Mouse (Mus musculus): ENCODE measurements around the gene Apaf1. TPM values are rescaled to one million over a fixed set of nuclear protein-coding genes. Genes with fewer than 3 reads are reported as not detected.

The Apaf1 gene
- total RNA-seq, 2 experiments from 2014 or later = 11.4 to 12.8 TPM

DNA sequence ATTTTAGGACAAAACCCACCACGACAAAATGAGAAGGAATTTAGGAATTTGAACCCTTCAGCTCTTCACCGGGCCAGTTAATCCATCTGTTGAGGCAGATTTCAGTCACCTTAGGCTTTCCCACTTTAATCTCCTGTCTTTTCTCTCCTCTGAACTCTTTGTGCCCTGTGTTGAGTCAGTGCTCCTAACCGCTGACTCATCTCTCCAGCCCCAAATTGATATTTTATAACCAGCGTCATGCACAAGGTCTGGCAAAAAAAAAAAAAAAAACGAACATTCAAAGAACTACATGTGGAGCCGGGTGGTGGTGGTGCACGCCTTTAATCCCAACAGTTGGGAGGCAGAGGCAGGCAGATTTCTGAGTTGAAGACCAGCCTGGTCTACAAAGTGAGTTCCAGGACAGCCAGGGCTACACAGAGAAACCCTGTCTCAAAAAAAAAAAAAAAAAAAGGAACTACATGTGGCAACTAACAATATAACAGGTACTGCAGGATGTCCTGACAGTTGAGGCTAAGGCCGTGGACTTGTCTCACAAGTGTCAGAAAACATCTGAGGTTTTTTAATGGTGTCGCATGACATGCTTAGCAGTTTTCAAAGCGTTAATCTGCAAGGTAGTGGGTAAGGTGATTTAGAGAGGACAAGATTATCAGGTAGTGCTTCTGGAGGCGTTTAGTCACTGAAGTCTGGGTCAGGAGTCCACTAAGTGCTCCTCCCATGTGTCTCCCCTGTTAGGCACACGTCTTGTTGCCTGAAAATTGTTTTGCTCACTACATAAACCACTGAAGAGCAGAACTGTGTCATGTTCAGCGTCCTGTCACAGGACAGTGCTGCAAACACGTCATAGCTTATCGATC, 11.9 kb upstream of the Apaf1 start:
- intact Hi-C loops (cut with DNase I) = no loop called here
- DNase-seq (ENCODE audit: low spot score in 2 of 2) = no peak

DNA sequence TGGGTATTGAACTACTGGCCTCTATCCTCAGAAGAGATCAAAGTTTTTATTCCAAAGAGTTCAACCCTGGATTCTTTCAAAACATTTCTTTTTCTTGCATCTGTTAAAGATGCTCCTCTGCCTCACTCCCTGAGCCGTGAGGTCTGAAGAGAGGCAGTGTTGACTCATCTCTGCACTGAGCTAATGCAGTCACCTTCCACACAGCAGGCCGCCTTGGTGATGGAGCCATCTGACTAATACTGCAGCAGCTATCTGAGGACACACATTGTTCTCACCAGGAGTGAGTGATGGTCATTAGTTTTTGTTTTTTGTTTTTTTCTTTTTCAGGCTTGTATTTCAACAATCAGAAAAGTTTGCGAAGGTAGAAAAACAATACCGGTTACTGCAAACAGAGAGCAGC, 10.2 kb upstream of the Apaf1 start:
- no peak for DNase-seq (ENCODE audit: low spot score in 2 of 2)
- intact Hi-C loops (cut with DNase I) = no loop called here

DNA sequence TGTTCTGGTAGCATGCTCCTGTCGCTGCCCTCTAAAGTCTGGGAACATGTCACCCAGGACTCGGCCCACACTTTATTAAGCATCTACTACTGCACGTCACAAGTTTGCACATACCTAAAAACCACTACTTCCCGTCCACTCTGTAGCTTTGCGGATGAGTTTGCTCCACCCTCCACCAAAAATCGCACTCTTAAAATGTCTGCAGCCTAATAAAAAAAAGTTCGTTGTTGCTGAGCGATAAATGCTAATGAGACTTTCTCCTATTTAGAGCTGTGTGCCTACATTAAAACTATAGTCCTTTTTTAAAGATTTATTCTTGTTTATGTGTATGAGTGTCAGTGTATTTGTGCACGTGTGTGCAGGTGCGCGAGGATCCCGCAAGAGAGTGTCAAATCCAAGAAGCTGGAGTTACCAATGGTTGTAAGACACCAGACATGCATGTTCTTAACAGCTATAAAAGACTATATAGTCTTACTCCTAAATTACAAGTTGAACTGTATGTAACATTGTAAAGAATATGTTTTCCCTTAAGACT, 890 bp upstream of the Apaf1 start:
- intact Hi-C loops (cut with DNase I) = loop anchor here (5.0 kb wide), 1 partner anchor 39 kb away; the partner anchor contains the start of gene Slc25a3

DNA sequence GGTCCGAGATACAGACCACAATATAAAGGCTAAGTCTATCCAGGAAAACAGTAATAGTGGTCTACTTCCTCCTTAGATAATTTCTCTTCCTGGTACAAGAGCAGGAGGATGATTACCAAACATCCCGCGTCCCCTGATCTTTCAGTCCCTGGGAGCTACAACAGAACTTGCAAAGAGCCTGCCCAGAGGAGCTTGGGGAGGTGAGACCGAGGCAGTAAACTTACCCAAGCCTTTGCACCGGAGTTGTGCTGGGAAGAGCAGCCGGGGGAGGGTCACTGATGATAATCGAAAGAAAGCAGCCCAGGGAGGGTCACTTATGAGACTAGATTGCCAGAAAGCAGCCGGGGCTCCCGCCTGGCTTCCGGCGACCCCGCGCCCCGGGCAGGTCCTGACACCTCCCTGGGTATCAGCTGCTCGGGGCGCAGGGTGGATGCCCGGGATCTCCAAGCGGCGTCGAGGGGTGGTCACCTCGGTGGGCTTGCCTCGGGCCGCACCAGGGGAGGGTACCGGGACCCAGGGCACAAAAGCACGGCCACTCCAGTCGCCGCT, 537 bp downstream of the Apaf1 start:
- DNase-seq (ENCODE audit: low spot score in 2 of 2) = no peak
- intact Hi-C loops (cut with DNase I) = loop anchor here (5.0 kb wide), 1 partner anchor 40 kb away; the partner anchor contains the start of gene Slc25a3

More for the DNA sequence above, 890 bp upstream of the Apaf1 start:
- no peak for DNase-seq (ENCODE audit: low spot score in 2 of 2)

DNA sequence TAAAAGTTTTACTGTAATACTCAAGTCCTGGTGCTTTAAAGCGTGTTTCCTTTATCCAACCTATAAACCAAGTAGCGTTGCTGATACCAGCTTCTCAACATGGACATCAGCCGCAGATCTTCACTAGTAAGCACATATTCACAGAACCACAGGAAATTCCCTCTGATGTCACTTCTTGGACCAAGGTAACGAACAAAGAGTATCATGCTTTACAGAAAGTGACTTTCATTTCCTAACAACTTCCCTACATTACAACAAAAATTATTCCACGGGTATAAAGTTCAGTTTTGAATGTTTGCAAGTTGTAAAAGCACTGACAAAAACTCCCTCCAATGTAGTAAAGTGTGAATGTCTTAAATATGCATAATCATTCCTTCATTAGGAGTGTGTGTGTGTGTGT, 2.0 kb downstream of the Apaf1 start:
- intact Hi-C loops (cut with DNase I) = loop anchor here (5.0 kb wide), 1 partner anchor 42 kb away; the partner anchor contains the start of gene Slc25a3
- DNase-seq (ENCODE audit: low spot score in 2 of 2) = no peak

DNA sequence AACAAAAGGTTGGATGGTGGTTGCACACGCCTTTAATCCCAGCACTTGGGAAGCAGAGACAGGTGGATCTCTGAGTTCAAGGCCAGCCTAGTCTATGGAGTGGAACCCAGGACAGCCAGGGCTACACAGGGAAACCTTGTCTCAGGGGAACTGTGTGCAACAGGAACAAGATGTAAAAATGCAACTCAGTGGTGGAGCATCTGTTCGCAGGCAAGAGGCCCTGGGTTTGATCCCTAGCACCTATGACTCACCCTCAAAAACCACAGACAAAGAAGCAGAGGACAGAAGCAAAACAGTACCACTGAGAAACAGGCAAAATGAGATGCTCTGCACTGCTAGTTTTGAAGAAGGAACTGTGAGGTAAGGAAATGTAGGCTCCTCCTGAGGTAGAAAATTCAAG, 5.9 kb downstream of the Apaf1 start:
- intact Hi-C loops (cut with DNase I) = no loop called here
- no peak for DNase-seq (ENCODE audit: low spot score in 2 of 2)

DNA sequence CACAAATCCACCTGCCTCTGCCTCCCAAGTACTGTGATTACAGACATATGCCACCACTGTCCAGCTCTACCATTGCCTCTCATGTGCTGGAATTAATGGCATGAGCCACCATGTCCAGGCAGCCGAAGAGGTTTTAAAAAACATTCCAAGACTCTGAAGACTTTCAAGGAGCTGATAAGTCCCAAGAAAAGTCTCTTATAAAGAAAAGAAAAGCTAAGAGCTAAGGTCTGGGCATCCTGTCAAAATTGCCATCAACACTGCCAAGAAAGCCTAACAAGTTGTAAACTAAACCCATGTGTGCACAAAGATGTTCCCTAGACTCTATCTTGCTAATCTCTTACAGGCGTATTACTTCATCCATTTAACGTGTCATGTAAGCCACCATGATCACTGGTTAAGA, 9.2 kb downstream of the Apaf1 start:
- no peak for DNase-seq (ENCODE audit: low spot score in 2 of 2)
- intact Hi-C loops (cut with DNase I) = loop anchor here (5.0 kb wide), 1 partner anchor 169 kb away; no protein-coding TSS in a partner anchor

DNA sequence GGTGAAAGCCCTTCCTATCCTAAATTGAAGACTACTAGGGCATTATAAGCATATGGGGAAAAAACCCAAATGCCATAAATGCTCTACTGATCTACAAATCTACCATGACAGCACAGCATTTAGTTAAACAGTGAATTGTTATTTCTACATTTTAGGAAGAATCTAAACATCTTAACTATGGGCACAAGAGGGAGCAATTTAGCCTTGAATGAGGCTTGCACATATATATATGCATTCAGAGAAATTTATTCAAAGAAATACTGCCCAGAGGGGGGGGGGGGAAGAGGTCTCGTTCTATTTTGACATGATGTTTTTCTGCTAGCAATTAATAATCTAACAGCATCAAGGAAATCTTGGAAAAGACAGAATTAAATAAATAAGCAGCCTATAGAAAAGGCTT, 10.8 kb downstream of the Apaf1 start:
- intact Hi-C loops (cut with DNase I) = loop anchor here (2.0 to 5.0 kb wide), 2 partner anchors 69 to 171 kb away; no protein-coding TSS in a partner anchor
- no peak for DNase-seq (ENCODE audit: low spot score in 2 of 2)

DNA sequence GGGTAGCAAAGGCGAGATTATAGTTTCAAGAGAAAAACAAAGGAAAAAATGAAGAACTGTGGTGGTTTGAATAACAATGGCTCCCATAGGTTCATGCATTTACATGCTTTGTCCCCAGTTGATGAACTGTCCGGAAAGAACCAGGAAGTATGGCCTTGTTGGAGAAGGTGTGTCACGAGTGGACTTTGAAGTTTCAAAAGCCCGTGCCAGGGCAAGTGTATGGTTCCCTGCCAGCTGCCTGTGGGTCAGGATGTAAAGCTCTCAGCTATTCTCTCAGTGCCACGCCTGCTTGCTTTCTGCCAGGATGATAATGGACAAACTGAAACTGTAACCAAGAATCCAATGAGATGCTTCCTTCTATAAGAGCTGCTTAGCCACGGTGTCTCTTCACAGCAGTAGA, 20.2 kb downstream of the Apaf1 start:
- DNase-seq (ENCODE audit: low spot score in 2 of 2) = no peak
- intact Hi-C loops (cut with DNase I) = no loop called here

DNA sequence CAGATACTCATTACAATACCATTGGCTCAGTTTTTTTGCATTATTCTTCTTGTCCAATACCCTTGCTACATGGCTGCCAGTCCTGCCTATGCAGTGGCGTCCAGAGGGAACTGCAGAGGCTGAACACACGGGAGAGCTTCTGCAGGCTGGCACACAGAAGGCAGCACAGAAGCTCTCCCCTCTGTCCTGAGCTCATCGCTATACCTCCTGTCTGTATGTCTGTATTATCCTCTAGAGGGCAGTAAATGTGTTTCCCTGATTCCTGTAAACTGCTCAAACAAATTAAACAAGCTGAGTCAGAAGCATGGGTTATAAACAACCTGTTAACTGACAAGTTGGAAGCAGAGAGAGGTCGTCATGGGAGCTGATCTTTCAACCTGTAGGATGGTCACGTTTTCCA, 21.8 kb downstream of the Apaf1 start:
- intact Hi-C loops (cut with DNase I) = no loop called here
- DNase-seq (ENCODE audit: low spot score in 2 of 2) = no peak

DNA sequence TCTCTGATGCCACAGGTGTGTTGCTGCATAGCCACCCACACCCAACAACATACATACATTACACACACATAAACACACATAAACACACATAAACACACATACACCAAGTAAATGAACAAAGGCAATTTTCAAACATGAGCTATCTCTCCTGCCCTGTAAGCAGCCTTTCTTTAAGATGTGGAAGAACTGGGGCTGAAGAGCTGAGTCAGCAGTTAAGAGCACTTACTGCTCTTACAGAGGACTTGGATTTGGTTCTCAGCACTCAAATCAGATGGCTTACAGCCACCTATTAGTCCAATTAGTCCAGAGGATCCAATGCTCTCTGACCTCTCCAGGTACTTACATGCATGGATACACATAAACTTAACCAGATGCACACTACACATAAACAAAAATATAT, 29.8 kb downstream of the Apaf1 start:
- DNase-seq (ENCODE audit: low spot score in 2 of 2) = no peak
- intact Hi-C loops (cut with DNase I) = no loop called here

DNA sequence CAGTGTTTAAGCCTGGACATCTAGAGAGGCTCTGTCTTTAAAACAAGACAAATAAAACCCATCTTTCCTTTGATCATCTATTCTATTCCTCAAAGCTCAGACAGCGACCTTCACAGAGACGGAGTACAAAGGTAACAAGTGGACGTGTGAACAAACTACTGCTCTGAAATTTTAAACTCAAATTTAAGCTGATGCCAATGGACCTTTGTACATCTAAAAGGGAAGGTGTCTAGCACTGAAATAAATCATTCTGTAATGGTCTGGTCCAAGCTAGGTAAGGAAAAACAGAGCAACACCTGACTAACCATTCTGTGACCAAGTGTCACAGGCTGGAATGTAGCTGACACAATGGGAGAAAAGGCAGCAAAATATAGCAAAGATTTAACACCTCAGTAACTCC, 31.4 kb downstream of the Apaf1 start:
- DNase-seq (ENCODE audit: low spot score in 2 of 2) = no peak
- intact Hi-C loops (cut with DNase I) = no loop called here

DNA sequence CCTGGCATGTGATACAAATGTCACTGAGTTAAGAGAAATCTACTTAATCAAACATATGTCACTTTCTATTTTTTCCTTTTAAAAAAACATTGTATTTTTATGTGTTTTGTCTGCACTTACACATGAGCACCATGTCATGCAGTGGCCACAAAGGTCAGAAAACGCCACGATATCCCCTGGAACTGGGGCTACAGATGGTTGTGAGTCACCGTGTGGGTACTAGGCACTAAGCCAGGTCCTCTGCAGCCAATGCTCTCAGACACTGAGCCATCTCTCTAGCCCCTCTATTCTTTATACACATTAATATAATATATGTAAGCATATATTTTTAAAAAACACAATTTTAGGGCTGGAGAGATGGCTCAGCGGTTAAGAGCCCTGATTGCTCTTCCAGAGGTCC, 32.9 kb downstream of the Apaf1 start:
- DNase-seq (ENCODE audit: low spot score in 2 of 2) = no peak

DNA sequence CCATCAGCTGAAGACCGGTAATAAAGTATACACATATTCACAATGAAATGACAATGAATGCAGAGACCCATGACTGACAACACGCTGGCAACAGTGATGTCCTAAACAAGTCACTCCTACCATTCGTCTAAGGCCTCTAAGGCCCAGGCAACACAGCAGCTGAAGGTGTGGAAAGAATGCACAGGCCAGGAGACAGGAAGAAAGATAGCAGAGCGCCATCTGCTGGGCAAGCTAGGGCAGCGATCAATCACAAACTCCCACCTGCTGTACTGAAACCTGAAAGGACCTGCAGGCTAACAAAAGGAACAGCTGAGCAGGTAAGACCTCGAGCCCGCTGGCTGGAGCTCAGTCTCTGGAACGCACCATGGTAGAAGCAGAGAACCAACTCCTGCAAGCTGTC, 48.6 kb downstream of the Apaf1 start:
- intact Hi-C loops (cut with DNase I) = loop anchor here (2.0 to 10.0 kb wide), 4 partner anchors 67 to 949 kb away; no protein-coding TSS in a partner anchor
- peak; percentile 71 to 73 for DNase-seq (ENCODE audit: low spot score in 2 of 2)

More for the DNA sequence above, 32.9 kb downstream of the Apaf1 start:
- intact Hi-C loops (cut with DNase I) = no loop called here

DNA sequence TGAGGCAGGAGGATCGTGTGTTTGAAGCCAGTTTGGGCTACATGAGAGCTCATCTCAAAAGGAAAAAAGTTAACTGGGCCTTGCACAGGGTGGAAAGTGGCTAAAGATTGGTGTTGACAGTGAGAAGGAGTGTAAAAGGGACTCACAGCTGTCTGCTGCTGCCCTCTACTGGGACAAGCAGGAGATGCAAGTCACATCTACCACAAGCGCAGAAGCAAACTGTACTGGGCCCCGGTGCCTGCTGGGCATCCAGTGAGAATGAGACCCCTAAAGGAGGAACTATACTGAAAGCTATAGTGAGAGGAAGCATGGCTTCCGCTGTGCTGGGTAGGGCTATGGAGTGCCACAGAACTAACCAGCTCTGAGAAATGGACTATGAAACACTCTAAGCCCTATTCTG, 50.2 kb downstream of the Apaf1 start:
- peak; percentile 82 for DNase-seq (ENCODE audit: low spot score in 2 of 2)
- intact Hi-C loops (cut with DNase I) = loop anchor here (5.0 to 10.0 kb wide), 3 partner anchors 65 to 948 kb away; no protein-coding TSS in a partner anchor

DNA sequence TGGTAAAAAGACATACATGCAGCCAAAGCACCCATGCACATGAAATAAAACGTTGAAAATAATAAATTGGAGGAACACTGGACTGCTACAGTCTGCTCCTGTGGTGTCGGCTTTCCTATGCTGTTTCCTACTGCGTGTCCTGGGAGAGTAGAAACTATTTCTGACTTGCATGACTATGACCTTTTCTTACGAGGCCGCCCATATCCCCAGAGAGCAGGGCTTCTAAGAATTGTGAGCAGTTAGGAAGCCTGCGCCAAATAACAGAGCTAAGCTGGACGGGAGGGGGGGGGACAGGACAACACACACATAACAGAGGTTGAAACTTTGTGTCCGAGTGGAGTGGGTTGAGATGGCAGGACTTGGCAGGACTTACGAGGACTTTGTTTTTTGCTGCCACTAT, 51.4 kb downstream of the Apaf1 start:
- intact Hi-C loops (cut with DNase I) = loop anchor here (5.0 to 10.0 kb wide), 3 partner anchors 64 to 946 kb away; no protein-coding TSS in a partner anchor
- no peak for DNase-seq (ENCODE audit: low spot score in 2 of 2)

DNA sequence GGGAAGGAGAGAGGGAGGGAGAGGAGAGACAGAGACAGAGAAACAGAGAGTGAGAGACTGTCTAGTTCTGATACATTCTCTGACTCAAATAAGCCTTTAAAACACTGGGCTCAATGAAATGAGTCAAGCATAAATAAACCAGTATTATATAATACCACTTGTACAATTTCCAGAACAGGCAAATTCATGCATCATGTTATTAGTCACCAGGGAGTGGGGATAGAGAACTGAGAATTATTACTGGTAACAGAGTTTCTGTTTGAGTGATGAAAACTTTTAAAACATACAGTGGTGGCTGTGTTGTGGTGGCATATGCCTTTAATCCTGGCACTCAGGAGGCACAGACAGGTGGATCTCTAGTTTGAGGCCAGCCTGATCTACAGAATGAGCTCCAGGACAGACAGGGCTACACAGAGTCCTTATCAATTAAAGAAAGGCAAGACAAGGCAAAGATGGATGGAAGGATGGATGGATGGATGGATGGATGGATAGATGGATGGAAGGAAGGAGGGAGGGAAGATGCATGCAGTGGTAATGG, 53.5 kb downstream of the Apaf1 start:
- intact Hi-C loops (cut with DNase I) = no loop called here
- DNase-seq (ENCODE audit: low spot score in 2 of 2) = no peak

DNA sequence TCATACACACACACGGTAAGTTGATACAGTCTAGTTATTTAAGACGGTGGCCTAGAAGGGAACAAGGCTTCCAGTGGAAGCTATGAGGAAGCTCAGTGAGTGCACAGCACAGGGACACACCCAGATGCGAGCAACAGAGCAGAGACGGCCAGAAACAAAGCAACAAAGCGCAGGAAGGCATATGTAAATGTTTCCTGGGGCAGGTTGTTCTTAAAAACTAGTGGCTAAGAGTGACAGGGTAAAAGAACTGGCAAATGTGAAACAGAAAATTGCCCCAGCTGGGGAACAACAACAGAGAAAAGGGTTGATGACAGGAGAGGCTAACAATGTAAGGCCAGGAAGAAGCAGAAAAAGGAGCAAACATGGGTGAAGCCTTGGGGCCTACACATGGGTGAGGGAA, 54.6 kb downstream of the Apaf1 start:
- intact Hi-C loops (cut with DNase I) = no loop called here
- DNase-seq (ENCODE audit: low spot score in 2 of 2) = no peak

DNA sequence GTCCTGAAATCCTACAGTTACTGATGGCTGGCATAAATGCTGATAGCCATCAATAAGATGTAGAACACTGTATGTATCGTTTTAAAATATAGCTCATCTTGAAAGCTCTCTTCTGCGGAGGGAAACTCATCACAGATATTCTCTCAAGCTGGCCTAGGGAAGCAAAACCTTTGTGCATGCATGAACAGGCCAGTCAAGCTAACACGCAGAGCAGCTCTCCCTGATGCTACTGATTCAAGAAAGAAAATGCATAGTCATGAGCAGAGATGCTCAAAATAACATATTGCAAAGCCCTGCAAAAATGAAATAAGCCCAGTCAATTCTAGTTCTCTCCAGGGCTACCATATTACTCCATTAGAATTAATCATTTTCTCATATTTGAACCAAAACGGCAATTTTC, 55.1 kb downstream of the Apaf1 start:
- DNase-seq (ENCODE audit: low spot score in 2 of 2) = no peak
- intact Hi-C loops (cut with DNase I) = no loop called here

DNA sequence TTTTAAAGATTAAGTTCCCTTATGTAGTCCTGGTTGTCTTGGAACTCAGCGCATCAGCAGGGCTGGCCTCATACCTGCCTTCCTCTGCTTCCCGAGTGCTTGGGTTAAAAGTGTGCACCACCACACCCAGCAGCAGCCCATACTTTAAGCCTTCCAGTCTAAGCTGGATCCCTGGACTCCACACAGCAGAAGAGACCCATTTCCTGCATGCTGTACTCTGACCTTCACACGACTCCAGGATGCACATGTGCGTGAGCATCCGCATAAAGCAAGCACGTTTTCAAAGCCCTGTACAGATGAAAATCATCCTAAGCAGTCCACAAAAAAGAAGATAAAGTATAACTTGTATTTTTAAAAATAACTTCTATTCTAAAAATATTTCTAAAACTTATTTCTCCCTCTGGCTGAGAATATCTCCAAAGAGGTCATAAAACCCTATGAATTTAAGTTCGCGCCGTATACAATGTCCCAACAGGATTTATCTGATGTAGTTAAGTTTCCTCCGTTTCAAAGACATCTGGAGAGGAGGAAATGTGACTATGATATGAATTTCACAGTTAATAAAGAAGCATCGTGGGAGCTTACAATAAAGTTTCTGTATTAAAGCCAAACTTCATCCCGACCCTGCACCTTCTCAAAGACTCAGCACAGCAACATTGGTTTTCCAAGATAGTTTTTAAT, 76.6 kb downstream of the Apaf1 start:
- no peak for DNase-seq (ENCODE audit: low spot score in 2 of 2)

More for the DNA sequence above, 76.6 kb downstream of the Apaf1 start:
- intact Hi-C loops (cut with DNase I) = no loop called here

Measured in left cerebral cortex, postnatal 36 days (tissue).